Mouse (Mus musculus) gastrocnemius, postnatal 14 days (tissue): ENCODE results near the gene Frk. TPM values are rescaled to one million over a fixed set of nuclear protein-coding genes. Genes with fewer than 3 reads are reported as not detected.
A peak's percentile ranks its signal among the peaks of the same experiment; 100 is the strongest.
"Not testable (repeated sequence)": the region's sequence is repeated elsewhere in the genome, so short reads cannot be mapped to it uniquely, and the experiment has no call there.

Experiments used
- DNase-seq: peaks from one replicate; pipeline ENCODE4 v3.0.0; 2021; ENCODE audit warnings: mixed read lengths
- intact Hi-C: fragments of 180-260 bp; cut with DNase I; formaldehyde crosslinking; loops from one replicate; pipeline ENCODE4 v1.15.1; 2025; ENCODE audit warnings: low total_unique reads
- long read RNA-seq, 2 experiments: library from polyadenylated mRNA; stranded (forward); transcript quantifications; one replicate each; pipeline ENCODE4 v2.0.0; 2021
- total RNA-seq, 2 experiments: library from RNA; stranded (reverse); gene quantifications; 2 replicates each; pipeline ENCODE4 v1.2.3; 2021

Frk gene
- total RNA-seq, result 1 to 10 TPM; 1.3 to 1.9 TPM
- long read RNA-seq, experiment 1, result 0 reads
- long read RNA-seq, experiment 2, partial matches to known transcripts, result 0 of 2 reads
- long read RNA-seq, experiment 2, other reads (novel, unspliced or antisense), result 1 of 2 reads

GRCm38 (mm10) chr10:34483297-34484013, at the start of gene Frk:
Gene Frk, plus strand, starts transcription at chr10:34483399.
- intact Hi-C loops, result no loop called here

GRCm38 (mm10) chr10:34434191-34434590, 49.0 kb upstream of the Frk start:
- intact Hi-C loops, DNase-seq: not testable (repeated sequence)

More at GRCm38 (mm10) chr10:34483297-34484013, at the start of gene Frk:
- DNase-seq, result peak; percentile 17

- no peak for DNase-seq
- intact Hi-C loops, result no loop called here
Observed at GRCm38 (mm10) chr10:34449469-34449868, 33.7 kb upstream of the Frk start.

GRCm38 (mm10) chr10:34461451-34461850, 21.7 kb upstream of the Frk start:
- intact Hi-C loops, result no loop called here

GRCm38 (mm10) chr10:34464321-34464720, 18.9 kb upstream of the Frk start:
- DNase-seq, result no peak
- intact Hi-C loops, result no loop called here

More at GRCm38 (mm10) chr10:34461451-34461850, 21.7 kb upstream of the Frk start:
- no peak for DNase-seq

- no peak for DNase-seq
- intact Hi-C loops, result no loop called here
Observed at GRCm38 (mm10) chr10:34469037-34469436, 14.2 kb upstream of the Frk start.

- no peak for DNase-seq
- intact Hi-C loops, result no loop called here
Observed at GRCm38 (mm10) chr10:34479942-34480455, 3.2 kb upstream of the Frk start.

GRCm38 (mm10) chr10:34484014-34484411, 814 bp downstream of the Frk start:
- peak; percentile 36 for DNase-seq
- intact Hi-C loops, result no loop called here

- peak; percentile 20 for DNase-seq
- intact Hi-C loops, result no loop called here
Observed at GRCm38 (mm10) chr10:34485079-34485478, 1.9 kb downstream of the Frk start.

GRCm38 (mm10) chr10:34507807-34508206, 24.6 kb downstream of the Frk start:
- DNase-seq, result no peak
- intact Hi-C loops, result no loop called here

GRCm38 (mm10) chr10:34508593-34508992, 25.4 kb downstream of the Frk start:
- intact Hi-C loops, result no loop called here
- no peak for DNase-seq

GRCm38 (mm10) chr10:34509256-34509655, 26.1 kb downstream of the Frk start:
- DNase-seq, result no peak
- intact Hi-C loops, result no loop called here

- no peak for DNase-seq
- intact Hi-C loops, result no loop called here
Observed at GRCm38 (mm10) chr10:34511192-34511591, 28.0 kb downstream of the Frk start.

GRCm38 (mm10) chr10:34512551-34512950, 29.4 kb downstream of the Frk start:
- intact Hi-C loops, result no loop called here
- DNase-seq, result no peak

GRCm38 (mm10) chr10:34525598-34525997, 42.4 kb downstream of the Frk start:
- intact Hi-C loops, result no loop called here

GRCm38 (mm10) chr10:34531766-34532165, 48.6 kb downstream of the Frk start:
- no peak for DNase-seq

More at GRCm38 (mm10) chr10:34525598-34525997, 42.4 kb downstream of the Frk start:
- no peak for DNase-seq

GRCm38 (mm10) chr10:34532507-34532906, 49.3 kb downstream of the Frk start:
- no peak for DNase-seq
- intact Hi-C loops, result no loop called here

More at GRCm38 (mm10) chr10:34531766-34532165, 48.6 kb downstream of the Frk start:
- intact Hi-C loops, result no loop called here

- DNase-seq, result no peak
- intact Hi-C loops, result no loop called here
Observed at GRCm38 (mm10) chr10:34540687-34541086, 57.5 kb downstream of the Frk start.

- intact Hi-C loops, result no loop called here
- DNase-seq, result no peak
Observed at GRCm38 (mm10) chr10:34541717-34542490, 58.7 kb downstream of the Frk start.

GRCm38 (mm10) chr10:34550612-34551011, 67.4 kb downstream of the Frk start:
- no peak for DNase-seq
- intact Hi-C loops, result no loop called here
